In the genomic region with DNA sequence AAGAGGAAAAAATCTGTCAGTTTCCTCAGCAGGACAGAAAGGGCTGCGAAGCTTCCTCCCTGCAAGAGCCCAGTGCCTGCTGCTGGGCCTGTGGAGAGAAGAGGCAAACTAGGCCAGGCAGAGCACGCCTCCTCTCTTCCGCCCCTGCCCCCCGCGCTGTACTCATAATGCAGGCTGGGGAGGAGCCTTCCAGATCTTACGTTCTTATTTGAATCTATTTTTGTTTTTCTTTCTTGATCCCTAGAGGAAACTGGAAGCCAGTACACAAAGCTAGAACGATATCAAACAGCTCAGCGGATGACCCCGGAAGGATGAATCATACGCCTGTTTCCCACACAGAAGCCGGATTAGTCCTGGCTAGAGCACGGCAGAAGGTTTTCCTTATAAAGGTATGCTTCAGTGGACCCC, we compare ENCODE assay signal across 8 mouse cellular contexts.
DNase-seq lines count a peak whose midpoint lies in the region; ATAC-seq and TF ChIP-seq lines count a peak whose summit lies in the region.

No protein-coding gene starts in this region.

- WGBS in embryonic facial prominence, embryonic 12.5 days = 5% methylated on average over 12 of the region's 12 CpGs
- WGBS in heart, embryonic 12.5 days = 4% methylated on average over 12 of the region's 12 CpGs
- 10% methylated on average over 12 of the region's 12 CpGs for WGBS in kidney, embryonic 15.5 days
- 7% methylated on average over 12 of the region's 12 CpGs for WGBS in liver, embryonic 12.5 days (ENCODE audit: insufficient replicate concordance)

- H3K4me3 ChIP-seq in C2C12 (ENCODE audit: insufficient read depth, poor library complexity, severe bottlenecking) = no peak overlapping the region
- peak overlapping the region; percentile 23 for H3K4me3 ChIP-seq in embryonic facial prominence, embryonic 12.5 days
- H3K4me3 ChIP-seq in heart, embryonic 12.5 days = peak overlapping the region; percentile 45
- peak overlapping the region; percentile 37 for H3K4me3 ChIP-seq in kidney, embryonic 15.5 days (replicated peaks)
- H3K4me3 ChIP-seq in liver, embryonic 12.5 days = peak overlapping the region; percentile 40
- H3K4me3 ChIP-seq in myocyte = peak overlapping the region; percentile 7

- H3K36me3 ChIP-seq in C2C12 (ENCODE audit: control insufficient read depth, insufficient read depth) (no peaks in the 10 kb centered on the region), myocyte (ENCODE audit: control insufficient read depth, insufficient read depth) (no peaks in the 10 kb centered on the region)
- H3K36me3 ChIP-seq in embryonic facial prominence, embryonic 12.5 days = no peaks in the 10 kb centered on the region
- H3K36me3 ChIP-seq in heart, embryonic 12.5 days = no peaks in the 10 kb centered on the region
- H3K36me3 ChIP-seq in kidney, embryonic 15.5 days = no peaks in the 10 kb centered on the region
- H3K36me3 ChIP-seq in liver, embryonic 12.5 days = no peaks in the 10 kb centered on the region

- 0 out of 2 replicates have a peak overlapping the region, but pooled peaks have one; percentile 22 for H3K9ac ChIP-seq in embryonic facial prominence, embryonic 12.5 days
- H3K9ac ChIP-seq in heart, embryonic 12.5 days = peak overlapping the region; percentile 58; the same call in 1 of the 2 replicates
- H3K9ac ChIP-seq in kidney, embryonic 15.5 days = 0 out of 2 replicates have a peak overlapping the region, but pooled peaks have one; percentile 23
- peak overlapping the region; percentile 40 for H3K9ac ChIP-seq in liver, embryonic 12.5 days

- TF ChIP-seq CTCF in C2C12 (IDR thresholded peaks at IDR 0.05; ENCODE audit: control insufficient read depth, insufficient read depth, insufficient read length) = no peak

- peak; percentile 76 for DNase-seq in adrenal gland, postnatal 14 days
- DNase-seq in telencephalon, adult 2 months (ENCODE audit: low read depth, low spot score) = peak; percentile 73

- no peaks in the 10 kb centered on the region for H3K79me3 ChIP-seq in C2C12 (ENCODE audit: low read depth)

- H3K4me2 ChIP-seq in embryonic facial prominence, embryonic 12.5 days (replicated peaks) = peak overlapping the region; percentile 56
- peak overlapping the region; percentile 65 for H3K4me2 ChIP-seq in heart, embryonic 12.5 days
- peak overlapping the region; percentile 58 for H3K4me2 ChIP-seq in kidney, embryonic 15.5 days
- H3K4me2 ChIP-seq in liver, embryonic 12.5 days = peak overlapping the region; percentile 63
- H3K4me2 ChIP-seq in myocyte (ENCODE audit: low read depth) = peak overlapping the region; percentile 76

- no peak for TF ChIP-seq POLR2A in myocyte (IDR thresholded peaks at IDR 0.05; ENCODE audit: insufficient read length, low read depth)

- H3ac ChIP-seq in C2C12 (ENCODE audit: control insufficient read depth, insufficient read length, low read depth) (peak overlapping the region; percentile 45), myocyte (ENCODE audit: control insufficient read depth, insufficient read length) (no peak overlapping the region)

- H3K9me3 ChIP-seq in embryonic facial prominence, embryonic 12.5 days = no peaks in the 10 kb centered on the region
- H3K9me3 ChIP-seq in heart, embryonic 12.5 days (replicated peaks) = no peaks in the 10 kb centered on the region
- no peaks in the 10 kb centered on the region for H3K9me3 ChIP-seq in kidney, embryonic 15.5 days (replicated peaks)
- H3K9me3 ChIP-seq in liver, embryonic 12.5 days (replicated peaks) = no peaks in the 10 kb centered on the region

- H3K27ac ChIP-seq in embryonic facial prominence, embryonic 12.5 days = peak overlapping the region; percentile 58; the same call in 1 of the 2 replicates
- peak overlapping the region; percentile 58 for H3K27ac ChIP-seq in heart, embryonic 12.5 days (ENCODE audit: poor library complexity, severe bottlenecking)
- peak overlapping the region; percentile 85 for H3K27ac ChIP-seq in kidney, embryonic 15.5 days
- 0 out of 2 replicates have a peak overlapping the region, but pooled peaks have one; percentile 18 for H3K27ac ChIP-seq in liver, embryonic 12.5 days

- no peaks in the 10 kb centered on the region for H3K27me3 ChIP-seq in C2C12 (ENCODE audit: control insufficient read depth, insufficient read depth, insufficient read length)
- no peaks in the 10 kb centered on the region for H3K27me3 ChIP-seq in embryonic facial prominence, embryonic 12.5 days
- peaks cover 8% of the 10 kb centered on the region for H3K27me3 ChIP-seq in heart, embryonic 12.5 days (replicated peaks)
- no peaks in the 10 kb centered on the region for H3K27me3 ChIP-seq in kidney, embryonic 15.5 days
- no peaks in the 10 kb centered on the region; the same call in 1 of the 2 replicates for H3K27me3 ChIP-seq in liver, embryonic 12.5 days (replicated peaks)
- no peaks in the 10 kb centered on the region for H3K27me3 ChIP-seq in myocyte (ENCODE audit: control insufficient read depth, insufficient read depth, insufficient read length)

- 0 out of 2 replicates have a peak, but pooled peaks have one; percentile 74 for ATAC-seq in embryonic facial prominence, embryonic 12.5 days (ENCODE audit: insufficient number of reproducible peaks, insufficient read depth, low FRiP score, low TSS enrichment)
- ATAC-seq in heart, embryonic 12.5 days (ENCODE audit: insufficient number of reproducible peaks, low FRiP score) = peak; percentile 86; the same call in 1 of the 2 replicates
- ATAC-seq in kidney, embryonic 15.5 days (replicated peaks; ENCODE audit: low FRiP score) = peak; percentile 90
- peak; percentile 66; the same call in 1 of the 2 replicates for ATAC-seq in liver, embryonic 12.5 days

- H3K4me1 ChIP-seq in embryonic facial prominence, embryonic 12.5 days = 0 out of 2 replicates have a peak, but pooled peaks cover 3% of the 10 kb centered on the region
- H3K4me1 ChIP-seq in heart, embryonic 12.5 days (replicated peaks) = peaks cover 4% of the 10 kb centered on the region; the same call in 1 of the 2 replicates
- peaks cover 7% of the 10 kb centered on the region for H3K4me1 ChIP-seq in kidney, embryonic 15.5 days
- peaks cover 9% of the 10 kb centered on the region; the same call in 1 of the 2 replicates for H3K4me1 ChIP-seq in liver, embryonic 12.5 days

- H3K79me2 ChIP-seq in C2C12 (ENCODE audit: control insufficient read depth, insufficient read depth) = no peaks in the 10 kb centered on the region
- no peaks in the 10 kb centered on the region for H3K79me2 ChIP-seq in myocyte (ENCODE audit: control insufficient read depth, insufficient read depth)

TF ChIP-seq in C2C12, 6 proteins besides CTCF, POLR2A, EP300 and RAD21:
- TF ChIP-seq FOSL1 (IDR thresholded peaks at IDR 0.05; ENCODE audit: insufficient read depth, low read length, poor library complexity, severe bottlenecking) (no peak), CEBPB (IDR thresholded peaks at IDR 0.05; ENCODE audit: low read depth) (no peak), MYOD1 (IDR thresholded peaks at IDR 0.05; ENCODE audit: control insufficient read depth, insufficient read length, low read depth) (no peak), MYOG (IDR thresholded peaks at IDR 0.05; ENCODE audit: control insufficient read depth, extremely low read depth, insufficient read length) (no peak), MAX (IDR thresholded peaks at IDR 0.05) (peak; percentile 33), USF1 (IDR thresholded peaks at IDR 0.05; ENCODE audit: low read depth) (no peak)

TF ChIP-seq in myocyte, 11 proteins besides CTCF, POLR2A, EP300 and RAD21:
- no peak for TF ChIP-seq E2F4 (IDR thresholded peaks at IDR 0.05; ENCODE audit: insufficient read depth)
- TF ChIP-seq TCF3 (IDR thresholded peaks at IDR 0.05; ENCODE audit: insufficient read length, low read depth) = no peak
- TF ChIP-seq SRF (IDR thresholded peaks at IDR 0.05; ENCODE audit: control insufficient read depth, insufficient read length, low read depth) = no peak
- no peak for TF ChIP-seq TCF12 (IDR thresholded peaks at IDR 0.05; ENCODE audit: insufficient read depth, poor library complexity, severe bottlenecking)
- TF ChIP-seq USF1 (IDR thresholded peaks at IDR 0.05; ENCODE audit: low read depth) = no peak
- TF ChIP-seq MYOD1 (IDR thresholded peaks at IDR 0.05; ENCODE audit: control insufficient read depth in 1 of 3, insufficient read length in 2 of 3, low read depth in 2 of 3) = no peak
- TF ChIP-seq POLR2AphosphoS2 (IDR thresholded peaks at IDR 0.05; ENCODE audit: insufficient read length, low read depth) = no peak

Comparison
In these comparisons a context has a peak if more than half of its experiments do, and no peak if none do; other contexts are left out.
1. H3K27ac ChIP-seq: peak in every context shown above with its lines; median percentile 85 in kidney, embryonic 15.5 days; 58 in embryonic facial prominence, embryonic 12.5 days; 58 in heart, embryonic 12.5 days; 18 in liver, embryonic 12.5 days.